Mouse (Mus musculus) lung, postnatal 4 days (tissue): ENCODE measurements at regions not wholly inside any gene's neighbourhood (a gene's known extent, or its start where the extent isn't known, plus 50 kb on each side); places are given as distances from the start of the nearest gene placed in this dataset.
A peak's percentile ranks its signal among the peaks of the same experiment; 100 is the strongest.
"Not testable (repeated sequence)": the region's sequence is repeated elsewhere in the genome, so short reads cannot be mapped to it uniquely, and the experiment has no call there.

ENCODE experiments used
- DNase-seq, 2 experiments: peaks; one replicate each; pipeline ENCODE4 v3.0.0; 2021

- DNase-seq: no peak
These were observed 495.2 kb upstream of the Cypt12 start for GRCm38 (mm10) chr3:17452984-17453383.

- no peak for DNase-seq
These were observed 487.7 kb upstream of the Cypt12 start for GRCm38 (mm10) chr3:17460545-17460944.

GRCm38 (mm10) chr3:17461365-17461764, 486.8 kb upstream of the Cypt12 start:
- DNase-seq: no peak

- no peak for DNase-seq
These were observed 474.4 kb upstream of the Cypt12 start for GRCm38 (mm10) chr3:17473812-17474211.

GRCm38 (mm10) chr3:17489240-17490142, 458.7 kb upstream of the Cypt12 start:
- DNase-seq: no peak

- no peak for DNase-seq
These were observed 457.6 kb upstream of the Cypt12 start for GRCm38 (mm10) chr3:17490632-17491031.

GRCm38 (mm10) chr3:17498291-17498690, 449.9 kb upstream of the Cypt12 start:
- DNase-seq: no peak

- no peak for DNase-seq
These were observed 446.7 kb upstream of the Cypt12 start for GRCm38 (mm10) chr3:17501556-17501955.

GRCm38 (mm10) chr3:17541346-17541745, 406.9 kb upstream of the Cypt12 start:
- DNase-seq: no peak

- DNase-seq: no peak
These were observed 400.6 kb upstream of the Cypt12 start for GRCm38 (mm10) chr3:17547559-17548059.

- DNase-seq: no peak
These were observed 365.7 kb upstream of the Cypt12 start for GRCm38 (mm10) chr3:17582487-17582886.

- no peak for DNase-seq
These were observed 358.2 kb upstream of the Cypt12 start for GRCm38 (mm10) chr3:17589956-17590546.

GRCm38 (mm10) chr3:17592463-17592862, 355.7 kb upstream of the Cypt12 start:
- DNase-seq: no peak

GRCm38 (mm10) chr3:17596365-17596764, 351.8 kb upstream of the Cypt12 start:
- no peak for DNase-seq

GRCm38 (mm10) chr3:17613486-17613885, 334.7 kb upstream of the Cypt12 start:
- no peak for DNase-seq

GRCm38 (mm10) chr3:17616439-17617070, 331.7 kb upstream of the Cypt12 start:
- peak; percentile 18 to 47 for DNase-seq

- no peak for DNase-seq
These were observed 328.7 kb upstream of the Cypt12 start for GRCm38 (mm10) chr3:17619489-17619888.

- DNase-seq: no peak
These were observed 328.3 kb upstream of the Cypt12 start for GRCm38 (mm10) chr3:17619890-17620289.

GRCm38 (mm10) chr3:17620398-17620797, 327.8 kb upstream of the Cypt12 start:
- DNase-seq: no peak

GRCm38 (mm10) chr3:17632484-17632883, 315.7 kb upstream of the Cypt12 start:
- no peak for DNase-seq

GRCm38 (mm10) chr3:17636276-17636675, 311.9 kb upstream of the Cypt12 start:
- DNase-seq: no peak

GRCm38 (mm10) chr3:17659988-17660387, 288.2 kb upstream of the Cypt12 start:
- DNase-seq: not testable (repeated sequence)

- no peak for DNase-seq
These were observed 286.2 kb upstream of the Cypt12 start for GRCm38 (mm10) chr3:17661987-17662386.

- no peak for DNase-seq
These were observed 281.2 kb upstream of the Cypt12 start for GRCm38 (mm10) chr3:17667016-17667415.
